Mouse (Mus musculus) inflammation-experienced regulatory T-cells (primary cell): Measurements from ENCODE around the gene Shld1. TPM values are rescaled to one million over a fixed set of nuclear protein-coding genes. Genes with fewer than 3 reads are reported as not detected.

Experiments used
- polyA plus RNA-seq, 2 experiments: library from polyadenylated mRNA; unstranded; fragments of 100-300 nt; shearing (Covaris generic); gene quantifications; one replicate each; pipeline ENCODE4 v1.2.1; 2017

The Shld1 gene
- 10 to 100 TPM; 20.5 to 47.4 TPM for polyA plus RNA-seq

DNA sequence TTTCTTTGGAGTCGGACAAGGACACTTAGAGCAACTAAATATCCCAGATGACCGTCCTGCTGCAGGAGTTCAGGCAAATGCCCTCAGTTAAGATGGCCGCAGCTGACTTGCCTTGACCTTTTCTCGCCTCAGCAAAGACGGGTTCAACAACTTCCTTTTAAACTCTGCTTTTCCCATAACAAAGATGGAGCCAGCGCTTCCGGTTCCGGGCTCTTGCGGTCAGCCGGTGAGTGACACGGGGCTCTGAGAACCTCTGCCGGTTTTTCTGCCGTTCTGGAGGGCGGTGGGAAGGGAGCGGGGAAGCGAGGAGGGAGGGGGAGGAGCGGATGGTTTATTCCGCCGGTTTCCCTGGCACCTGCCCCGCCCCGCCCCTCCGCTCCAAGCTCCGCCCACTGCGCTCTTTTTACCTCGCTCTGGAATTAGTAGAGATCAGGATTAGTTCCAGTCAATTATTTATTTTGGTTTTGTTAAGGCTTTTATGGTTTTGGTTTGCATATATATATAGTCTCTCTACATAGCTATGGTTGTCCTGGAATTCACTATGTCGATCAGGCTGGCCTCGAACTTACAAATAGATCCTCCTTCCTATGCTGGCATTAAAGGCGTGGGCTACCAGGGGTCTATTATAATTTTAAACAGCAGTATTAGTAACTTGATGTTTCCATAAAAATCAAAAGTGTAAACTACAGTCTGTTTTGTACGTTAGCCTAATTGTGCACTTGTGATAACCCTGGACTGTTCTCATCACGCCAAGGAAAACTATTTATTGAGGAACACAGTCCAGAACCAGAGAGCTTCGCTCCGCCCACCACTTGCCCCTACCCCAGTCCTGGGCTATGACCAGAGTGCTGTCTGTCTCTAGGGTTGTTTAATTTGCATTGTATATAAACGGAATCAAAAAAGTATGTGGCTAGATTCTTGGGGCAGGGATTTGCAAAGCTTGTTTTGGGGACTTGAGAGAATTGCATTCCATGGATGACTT, at the start of gene Shld1:
TSS of gene Shld1 (plus strand) at position 176 of the 982 bp plus-strand sequence.

DNA sequence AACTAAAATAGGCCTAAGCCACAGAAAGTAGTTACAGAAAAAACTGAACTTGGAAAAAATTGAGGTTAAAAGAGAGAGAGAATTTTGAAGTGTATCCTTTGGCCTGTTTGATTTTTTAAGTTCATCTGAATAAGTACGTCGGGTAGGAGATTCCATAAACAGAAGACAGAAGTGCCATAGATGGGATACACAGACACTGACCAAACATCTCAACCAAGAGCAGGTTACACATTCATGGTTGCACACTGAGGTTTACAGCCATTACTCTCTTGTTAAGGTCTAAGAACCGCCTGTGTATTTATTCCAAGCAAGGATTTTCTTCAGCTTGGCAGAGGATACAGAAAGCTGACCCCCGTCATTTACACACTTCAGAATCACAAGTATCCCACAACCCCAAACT, 94.2 kb downstream of the Shld1 start, which contains the start of gene Chgb:
TSS of gene Chgb (plus strand) at position 301 of the 400 bp plus-strand sequence.

Other genes with a start within 250 kb of the Shld1 start
- 10 to 100 TPM; 67.7 to 85.4 TPM for gene Gpcpd1, start 99.2 kb upstream of the Shld1 start, polyA plus RNA-seq
- under 1 TPM; 0.10 to 0.39 TPM for gene Chgb, start 94.3 kb downstream of the Shld1 start, polyA plus RNA-seq
- 10 to 100 TPM; 34.6 to 41.5 TPM for gene Trmt6, start 129.1 kb downstream of the Shld1 start, polyA plus RNA-seq
- gene Mcm8, start 129.2 kb downstream of the Shld1 start, polyA plus RNA-seq: 1 to 10 TPM; 2.6 to 3.3 TPM
- gene Crls1, start 159.7 kb downstream of the Shld1 start, polyA plus RNA-seq: 10 to 100 TPM; 21.1 to 27.1 TPM
- 1 to 10 TPM; 2.0 TPM for gene Lrrn4, start 194.0 kb downstream of the Shld1 start, polyA plus RNA-seq